Mouse (Mus musculus) CH12.LX (cell line): ENCODE measurements around the gene 4930544D05Rik.
A peak's percentile ranks its signal among the peaks of the same experiment; 100 is the strongest.

Source experiments
- CTCF ChIP-seq, 2 experiments: IDR thresholded peaks in 1 of 2; conservative IDR thresholded peaks in 1 of 2; 2 replicates each; pipeline ENCODE4 v1.5.1; 2011 to 2012; ENCODE audit warnings: low read depth in 2 of 2, low read length in 2 of 2, improper control_type of control experiment in 1 of 2, inconsistent platforms in 1 of 2, mild to moderate bottlenecking in 1 of 2, moderate library complexity in 1 of 2
- NELFE ChIP-seq: IDR thresholded peaks from 2 replicates; pipeline ENCODE4 v1.6.1; 2011; ENCODE audit warnings: low read depth, low read length, improper control_type of control experiment
- PAX5 ChIP-seq: IDR thresholded peaks from 2 replicates; pipeline ENCODE4 v1.6.1; 2012; ENCODE audit warnings: low read length, inconsistent platforms, mixed read lengths

DNA sequence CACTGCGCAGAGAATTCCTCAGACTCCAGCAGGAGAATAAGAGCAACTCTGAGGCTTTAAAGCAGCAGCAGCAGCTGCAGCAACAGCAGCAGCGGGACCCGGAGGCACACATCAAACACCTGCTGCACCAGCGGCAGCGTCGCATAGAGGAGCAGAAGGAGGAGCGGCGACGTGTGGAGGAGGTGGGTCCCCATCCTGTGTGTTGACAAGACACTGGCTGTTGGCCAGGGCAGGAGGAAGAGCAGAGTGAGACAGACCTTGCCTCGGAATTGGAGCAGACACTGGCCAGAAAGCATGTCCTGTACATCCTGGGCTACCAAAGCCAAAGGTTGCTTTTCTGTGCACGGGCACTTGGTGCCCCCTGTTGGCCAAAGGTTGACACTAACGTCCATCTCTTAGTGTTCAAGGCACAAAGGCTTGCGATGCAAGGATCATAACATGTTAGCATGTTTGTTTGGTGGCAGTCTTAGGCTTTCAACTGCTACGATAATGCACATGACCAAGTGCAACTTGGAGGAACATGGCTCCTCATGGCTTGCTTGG, 10.6 kb upstream of the 4930544D05Rik start:
- TF ChIP-seq PAX5 (no peak), CTCF (conservative IDR thresholded peaks at IDR 0.05 in 1 of 2, IDR thresholded peaks at IDR 0.05 in 1 of 2; ENCODE audit: low read depth in 2 of 2, low read length in 2 of 2) (peak; percentile 97 to 99), NELFE (peak; percentile 66; the same call in 1 of the 2 replicates)
